Mouse (Mus musculus) lung, embryonic 14.5 days (tissue): ENCODE measurements at regions not wholly inside any gene's neighbourhood (a gene's known extent, or its start where the extent isn't known, plus 50 kb on each side); places are given as distances from the start of the nearest gene placed in this dataset.

Experiments
- ATAC-seq: fragments of 200-750 bp; cut with Nextera tagmentation; 2 replicates; pipeline ENCODE4 v1.8.0; 2017; ENCODE audit warnings: mild to moderate bottlenecking, moderate TSS enrichment, moderate library complexity; ENCODE audit not compliant: insufficient read depth
- DNase-seq: peaks from one replicate; pipeline ENCODE4 v3.0.0-alpha.2; 2015
- H3K27ac ChIP-seq: fragments of 300-500 bp; sonication (generic); 2 replicates; pipeline ENCODE4 v1.5.1; 2014; ENCODE audit warnings: low read depth, mild to moderate bottlenecking, moderate library complexity
- H3K27me3 ChIP-seq: fragments of 300-500 bp; sonication (generic); 2 replicates; pipeline ENCODE4 v1.6.1; 2014; ENCODE audit warnings: low read length, control low read depth; ENCODE audit not compliant: insufficient read depth
- H3K36me3 ChIP-seq: fragments of 300-500 bp; sonication (generic); 2 replicates; pipeline ENCODE4 v1.6.1; 2014; ENCODE audit warnings: control low read depth; ENCODE audit not compliant: insufficient read depth
- H3K4me1 ChIP-seq: fragments of 300-500 bp; sonication (generic); 2 replicates; pipeline ENCODE4 v1.6.1; 2014; ENCODE audit warnings: antibody characterized with exemption, control low read depth; ENCODE audit not compliant: insufficient read depth
- H3K4me2 ChIP-seq: fragments of 300-500 bp; sonication (generic); 2 replicates; pipeline ENCODE4 v1.6.1; 2014; ENCODE audit warnings: mild to moderate bottlenecking
- H3K4me3 ChIP-seq: fragments of 300-500 bp; sonication (generic); 2 replicates; pipeline ENCODE4 v1.5.1; 2014; ENCODE audit warnings: low read depth, low read length
- H3K9ac ChIP-seq: fragments of 300-500 bp; sonication (generic); 2 replicates; pipeline ENCODE4 v1.6.1; 2014
- H3K9me3 ChIP-seq: fragments of 300-500 bp; sonication (generic); 2 replicates; pipeline ENCODE4 v1.6.1; 2016; ENCODE audit warnings: low read depth, low read length, control low read depth
- CTCF ChIP-seq: IDR thresholded peaks from 2 replicates; pipeline ENCODE4 v1.5.1; 2016; ENCODE audit warnings: antibody characterized with exemption, low read depth
- WGBS: fragments of 180-500 bp; shearing (Covaris S2); extraction: QIAGEN DNeasy Blood & Tissue Kit; methylation state at CpG from one replicate; pipeline ENCODE4 v1.1.7; 2014; 5-methylcytosine and 5-hydroxymethylcytosine counted together

- no peak for TF ChIP-seq CTCF
- H3K4me1 ChIP-seq = no peaks in the 10 kb centered on the region
- 39% methylated on average over 1 of the region's 1 CpGs for WGBS
- no peak overlapping the region for H3K9ac ChIP-seq
- ATAC-seq (no peak), DNase-seq (no peak)
- no peaks in the 10 kb centered on the region for H3K36me3 ChIP-seq
- no peaks in the 10 kb centered on the region for H3K9me3 ChIP-seq
- H3K27me3 ChIP-seq = no peaks in the 10 kb centered on the region
- no peak overlapping the region for H3K27ac ChIP-seq
- no peak overlapping the region for H3K4me3 ChIP-seq
- H3K4me2 ChIP-seq = no peak overlapping the region
Observed at GRCm38 (mm10) chrX:106985684-106986083, 65.3 kb downstream of the Lpar4 start.

GRCm38 (mm10) chrX:106986794-106987193 is 66.4 kb downstream of the Lpar4 start:
- no peak overlapping the region for H3K9ac ChIP-seq
- 37% methylated on average over 3 of the region's 3 CpGs for WGBS
- no peaks in the 10 kb centered on the region for H3K36me3 ChIP-seq
- DNase-seq = peak; percentile 24
- no peak overlapping the region for H3K4me3 ChIP-seq
- no peaks in the 10 kb centered on the region for H3K9me3 ChIP-seq
- H3K4me1 ChIP-seq = no peaks in the 10 kb centered on the region
- no peak for TF ChIP-seq CTCF
- no peak overlapping the region for H3K27ac ChIP-seq
- no peaks in the 10 kb centered on the region for H3K27me3 ChIP-seq
- H3K4me2 ChIP-seq = no peak overlapping the region
- ATAC-seq = no peak

GRCm38 (mm10) chrX:106987779-106988178 is 67.4 kb downstream of the Lpar4 start:
- DNase-seq (no peak), ATAC-seq (no peak)
- no peaks in the 10 kb centered on the region for H3K36me3 ChIP-seq
- no peak overlapping the region for H3K27ac ChIP-seq
- no peak overlapping the region for H3K9ac ChIP-seq
- no peak for TF ChIP-seq CTCF
- H3K4me1 ChIP-seq = no peaks in the 10 kb centered on the region
- no peak overlapping the region for H3K4me3 ChIP-seq
- no peaks in the 10 kb centered on the region for H3K9me3 ChIP-seq
- WGBS = 68% methylated on average over 4 of the region's 4 CpGs
- H3K4me2 ChIP-seq = no peak overlapping the region
- H3K27me3 ChIP-seq = no peaks in the 10 kb centered on the region

GRCm38 (mm10) chrX:107004496-107004895 is 83.8 kb upstream of the P2ry10 start:
- H3K4me2 ChIP-seq = no peak overlapping the region
- TF ChIP-seq CTCF = no peak
- H3K4me3 ChIP-seq = no peak overlapping the region
- H3K9ac ChIP-seq = no peak overlapping the region
- H3K27me3 ChIP-seq = no peaks in the 10 kb centered on the region
- 56% methylated on average over 7 of the region's 7 CpGs for WGBS
- no peak overlapping the region for H3K27ac ChIP-seq
- H3K9me3 ChIP-seq = no peaks in the 10 kb centered on the region
- H3K4me1 ChIP-seq = no peaks in the 10 kb centered on the region
- H3K36me3 ChIP-seq = no peaks in the 10 kb centered on the region
- DNase-seq (no peak), ATAC-seq (no peak)

GRCm38 (mm10) chrX:107008968-107009367 is 79.3 kb upstream of the P2ry10 start:
- 48% methylated on average over 4 of the region's 4 CpGs for WGBS
- no peaks in the 10 kb centered on the region for H3K4me1 ChIP-seq
- no peak overlapping the region for H3K27ac ChIP-seq
- ATAC-seq = no peak
- DNase-seq = no peak
- H3K27me3 ChIP-seq = no peaks in the 10 kb centered on the region
- H3K4me3 ChIP-seq = no peak overlapping the region
- no peaks in the 10 kb centered on the region for H3K36me3 ChIP-seq
- H3K9me3 ChIP-seq = no peaks in the 10 kb centered on the region
- TF ChIP-seq CTCF = no peak
- no peak overlapping the region for H3K9ac ChIP-seq
- no peak overlapping the region for H3K4me2 ChIP-seq

- no peaks in the 10 kb centered on the region for H3K27me3 ChIP-seq
- DNase-seq (no peak), ATAC-seq (no peak)
- WGBS = 59% methylated on average over 3 of the region's 3 CpGs
- no peak overlapping the region for H3K4me2 ChIP-seq
- no peak overlapping the region for H3K27ac ChIP-seq
- H3K36me3 ChIP-seq = no peaks in the 10 kb centered on the region
- no peaks in the 10 kb centered on the region for H3K4me1 ChIP-seq
- H3K9ac ChIP-seq = no peak overlapping the region
- TF ChIP-seq CTCF = no peak
- H3K9me3 ChIP-seq = no peaks in the 10 kb centered on the region
- H3K4me3 ChIP-seq = no peak overlapping the region
Observed at GRCm38 (mm10) chrX:107012615-107013014, 75.7 kb upstream of the P2ry10 start.

- ATAC-seq = no peak
- no peaks in the 10 kb centered on the region for H3K27me3 ChIP-seq
- H3K4me1 ChIP-seq = no peaks in the 10 kb centered on the region
- WGBS = 0% methylated on average over 1 of the region's 1 CpGs
- no peak overlapping the region for H3K4me2 ChIP-seq
- no peak overlapping the region for H3K27ac ChIP-seq
- H3K4me3 ChIP-seq = no peak overlapping the region
- TF ChIP-seq CTCF = peak; percentile 53
- peak; percentile 66 for DNase-seq
- H3K9ac ChIP-seq = no peak overlapping the region
- no peaks in the 10 kb centered on the region for H3K9me3 ChIP-seq
- no peaks in the 10 kb centered on the region for H3K36me3 ChIP-seq
Observed at GRCm38 (mm10) chrX:107015335-107015734, 73.0 kb upstream of the P2ry10 start.

- Histone ChIP-seq H3K27ac (no peak overlapping the region), H3K9me3 (no peaks in the 10 kb centered on the region), H3K4me2 (no peak overlapping the region), H3K4me1 (no peaks in the 10 kb centered on the region), H3K27me3 (no peaks in the 10 kb centered on the region), H3K4me3 (no peak overlapping the region), H3K36me3 (no peaks in the 10 kb centered on the region), H3K9ac (no peak overlapping the region)
- 69% methylated on average over 1 of the region's 1 CpGs for WGBS
- DNase-seq (no peak), ATAC-seq (no peak)
- no peak for TF ChIP-seq CTCF
Observed at GRCm38 (mm10) chrX:107031726-107032125, 56.6 kb upstream of the P2ry10 start.
